Mouse (Mus musculus) G1E (cell line): ENCODE data around the gene Zfp488.

Experiments used
- CTCF ChIP-seq: IDR thresholded peaks from 2 replicates; pipeline ENCODE4 v1.5.1; 2012; ENCODE audit warnings: low read depth, low read length, inconsistent platforms, mixed read lengths
- GATA1 ChIP-seq: IDR thresholded peaks from 2 replicates; pipeline ENCODE4 v1.6.1; 2012; ENCODE audit warnings: borderline replicate concordance, low read length, inconsistent platforms, mixed read lengths

DNA sequence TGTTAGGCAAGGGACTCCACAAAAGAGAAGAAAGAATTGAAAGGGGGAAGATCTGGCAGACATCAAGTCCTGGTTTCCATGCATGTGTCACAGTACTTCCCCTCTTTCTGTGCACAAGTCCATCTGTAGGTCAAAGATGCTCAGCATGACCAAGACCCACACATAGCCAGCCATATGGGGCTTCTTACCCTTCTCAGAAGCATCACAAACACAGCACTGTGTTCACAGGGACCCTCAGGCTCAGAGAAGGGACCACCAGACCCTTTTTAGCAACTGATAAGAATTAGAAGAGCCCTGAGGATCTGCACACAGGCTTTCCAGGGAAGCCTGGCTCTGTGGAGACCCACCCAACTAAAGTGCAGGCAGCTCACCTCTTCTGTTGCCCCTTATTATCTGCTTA, 21.5 kb upstream of the Zfp488 start:
- no peak for TF ChIP-seq GATA1
- TF ChIP-seq CTCF: no peak
